Mouse (Mus musculus): Measurements from ENCODE around the gene Zfp975.
"Not testable (repeated sequence)": the region's sequence is repeated elsewhere in the genome, so short reads cannot be mapped to it uniquely, and the experiment has no call there.

Gene Zfp975

GRCm38 (mm10) chr7:42692362-42693158, at the start of gene Zfp975:
Gene Zfp975, minus strand, starts transcription at chr7:42692742.
- peak; percentile 33 for DNase-seq (ENCODE audit: low read depth, low spot score)

GRCm38 (mm10) chr7:42738536-42739210, 46.1 kb upstream of the Zfp975 start:
- DNase-seq (ENCODE audit: low read depth, low spot score): no peak

- not testable (repeated sequence) for DNase-seq (ENCODE audit: low read depth, low spot score)
These were observed 34.4 kb upstream of the Zfp975 start, which contains the start of gene Gm17067 for GRCm38 (mm10) chr7:42726917-42727316. Gene Gm17067, minus strand, starts transcription at chr7:42727017.

GRCm38 (mm10) chr7:42693251-42693650, 709 bp upstream of the Zfp975 start:
- DNase-seq (ENCODE audit: low read depth, low spot score): not testable (repeated sequence)

- DNase-seq (ENCODE audit: low read depth, low spot score): not testable (repeated sequence)
These were observed 12.5 kb downstream of the Zfp975 start for GRCm38 (mm10) chr7:42680081-42680480.

- not testable (repeated sequence) for DNase-seq (ENCODE audit: low read depth, low spot score)
These were observed 12.9 kb downstream of the Zfp975 start for GRCm38 (mm10) chr7:42679646-42680045.

- not testable (repeated sequence) for DNase-seq (ENCODE audit: low read depth, low spot score)
These were observed 32.4 kb downstream of the Zfp975 start for GRCm38 (mm10) chr7:42660140-42660539.

- DNase-seq (ENCODE audit: low read depth, low spot score): not testable (repeated sequence)
These were observed 37.3 kb downstream of the Zfp975 start for GRCm38 (mm10) chr7:42655211-42655610.

- not testable (repeated sequence) for DNase-seq (ENCODE audit: low read depth, low spot score)
These were observed 49.4 kb downstream of the Zfp975 start for GRCm38 (mm10) chr7:42643120-42643620.

- DNase-seq (ENCODE audit: low read depth, low spot score): peak; percentile 15
These were observed 50.1 kb downstream of the Zfp975 start, which contains the start of gene Zfp976 for GRCm38 (mm10) chr7:42642152-42643115. Gene Zfp976, minus strand, starts transcription at chr7:42642588.

GRCm38 (mm10) chr7:42631031-42631430, 61.5 kb downstream of the Zfp975 start:
- DNase-seq (ENCODE audit: low read depth, low spot score): not testable (repeated sequence)
